In genomic region chr5:96608581-96609280, GRCm38 (mm10) we compare ENCODE assay signal across 27 mouse cellular contexts.
DNase-seq lines count a peak whose midpoint lies in the region; ATAC-seq lines count a peak whose summit lies in the region.
"Had no signal": no experiment of that assay in that cellular context is flagged by ENCODE, and none has a peak within 500 bp of the region (broad histone marks: within the 10 kb centered on the region; RNA-seq: fewer than 3 reads in every experiment).

No protein-coding gene starts in this region.

- 0 out of 2 replicates have a peak, but pooled peaks cover 8% of the 10 kb centered on the region for H3K4me1 ChIP-seq in kidney, embryonic 14.5 days (ENCODE audit: control insufficient read depth, insufficient read depth, low read length)
- H3K4me1 ChIP-seq: embryonic facial prominence, embryonic 10.5 days; forebrain, embryonic 12.5 days; heart, embryonic 13.5 days; midbrain, embryonic 10.5 days; midbrain, embryonic 15.5 days; neural tube, embryonic 12.5 days had no signal

- H3K9me3 ChIP-seq in kidney, embryonic 14.5 days (ENCODE audit: control insufficient read depth, low read length) = no peaks in the 10 kb centered on the region
- H3K9me3 ChIP-seq: embryonic facial prominence, embryonic 10.5 days; embryonic facial prominence, embryonic 15.5 days; forebrain, embryonic 12.5 days; heart, embryonic 13.5 days; midbrain, embryonic 10.5 days; midbrain, embryonic 15.5 days; neural tube, embryonic 12.5 days had no signal

- H3K9ac ChIP-seq in kidney, embryonic 14.5 days (ENCODE audit: low read depth, low read length) = no peak overlapping the region
- H3K9ac ChIP-seq: embryonic facial prominence, embryonic 15.5 days; forebrain, embryonic 12.5 days; forebrain, postnatal 0 days; heart, embryonic 13.5 days; hindbrain, embryonic 14.5 days; liver, embryonic 14.5 days; midbrain, embryonic 15.5 days; neural tube, embryonic 12.5 days had no signal

- 11% methylated on average over 3 of the region's 3 CpGs for WGBS in kidney, embryonic 14.5 days

- no peak overlapping the region for H3K27ac ChIP-seq in kidney, embryonic 14.5 days (ENCODE audit: low read depth, low read length)
- H3K27ac ChIP-seq: embryonic facial prominence, embryonic 10.5 days; embryonic facial prominence, embryonic 15.5 days; forebrain, embryonic 12.5 days; heart, embryonic 13.5 days; hindbrain, embryonic 14.5 days; liver, embryonic 14.5 days; midbrain, embryonic 10.5 days; midbrain, embryonic 15.5 days; neural tube, embryonic 12.5 days had no signal

- no peak overlapping the region for H3K4me2 ChIP-seq in kidney, embryonic 14.5 days (replicated peaks; ENCODE audit: low read depth, low read length)
- H3K4me2 ChIP-seq: embryonic facial prominence, embryonic 15.5 days; forebrain, embryonic 12.5 days; heart, embryonic 13.5 days; hindbrain, embryonic 14.5 days; midbrain, embryonic 15.5 days; neural tube, embryonic 12.5 days had no signal

- peak; percentile 88 for ATAC-seq in kidney, embryonic 14.5 days (ENCODE audit: low FRiP score, low TSS enrichment)
- ATAC-seq in monocyte, adult 5-6 weeks (replicated peaks; ENCODE audit: insufficient number of reproducible peaks, low FRiP score, low TSS enrichment, poor library complexity, severe bottlenecking) = no peak
- ATAC-seq: forebrain, postnatal 0 days; midbrain, embryonic 15.5 days; Patski had no signal

- H3K4me3 ChIP-seq in kidney, embryonic 14.5 days (ENCODE audit: low read length) = no peak overlapping the region
- H3K4me3 ChIP-seq: embryonic facial prominence, embryonic 10.5 days; embryonic facial prominence, embryonic 15.5 days; forebrain, embryonic 12.5 days; heart, embryonic 13.5 days; midbrain, embryonic 10.5 days; midbrain, embryonic 15.5 days; neural tube, embryonic 12.5 days had no signal

- no peaks in the 10 kb centered on the region; the same call in 1 of the 2 replicates for H3K36me3 ChIP-seq in kidney, embryonic 14.5 days (ENCODE audit: control insufficient read depth, insufficient read depth, low read length)
- H3K36me3 ChIP-seq: embryonic facial prominence, embryonic 10.5 days; embryonic facial prominence, embryonic 15.5 days; forebrain, embryonic 12.5 days; heart, embryonic 13.5 days; midbrain, embryonic 10.5 days; midbrain, embryonic 15.5 days; neural tube, embryonic 12.5 days had no signal

- DNase-seq in kidney, adult 8-10 months = no peak
- DNase-seq in embryo, embryonic 11.5 days (ENCODE audit: low read depth, low spot score) = peak; percentile 11
- DNase-seq in kidney, postnatal 10 days = peak; percentile 33
- no peak for DNase-seq in cerebellum, postnatal 10 days
- no peak for DNase-seq in heart, adult 11 months
- DNase-seq: adrenal gland, postnatal 25 days; cerebellum, adult 11-12 months; cerebellum, adult 9-11 months; forebrain, postnatal 0 days; heart, postnatal 10 days; liver; lung, adult 2 months; lung, postnatal 10 days; thymus, adult 2 months; thymus, postnatal 36 days had no signal

- no peaks in the 10 kb centered on the region for H3K27me3 ChIP-seq in kidney, embryonic 14.5 days (ENCODE audit: control insufficient read depth, insufficient read depth, low read length)
- H3K27me3 ChIP-seq: embryonic facial prominence, embryonic 15.5 days; forebrain, embryonic 12.5 days; heart, embryonic 13.5 days; midbrain, embryonic 15.5 days; neural tube, embryonic 12.5 days; Patski had no signal

Comparison
In these comparisons a context has a peak if more than half of its experiments do, and no peak if none do; other contexts are left out.
1. DNase-seq: peak in embryo, embryonic 11.5 days (single experiment) and kidney, postnatal 10 days (single experiment); none in kidney, adult 8-10 months (0 of 2), cerebellum, postnatal 10 days (0 of 2) and heart, adult 11 months (single experiment).